Mouse (Mus musculus) inflammation-experienced regulatory T-cells, adult 6 months (primary cell): ENCODE measurements around the gene Atg2a. TPM values are rescaled to one million over a fixed set of nuclear protein-coding genes. Genes with fewer than 3 reads are reported as not detected.

Source experiments
- ATAC-seq: one replicate; pipeline ENCODE4 v1.8.0; 2017
- polyA plus RNA-seq, 3 experiments: library from polyadenylated mRNA; unstranded; fragments of 100-300 nt; shearing (Covaris generic); gene quantifications; one replicate each; pipeline ENCODE4 v1.2.1; 2017

Gene Atg2a
- 10 to 100 TPM in 2 of 3 experiments, 1 to 10 TPM in 1; 8.1 to 12.6 (median 11.5) TPM for polyA plus RNA-seq

DNA sequence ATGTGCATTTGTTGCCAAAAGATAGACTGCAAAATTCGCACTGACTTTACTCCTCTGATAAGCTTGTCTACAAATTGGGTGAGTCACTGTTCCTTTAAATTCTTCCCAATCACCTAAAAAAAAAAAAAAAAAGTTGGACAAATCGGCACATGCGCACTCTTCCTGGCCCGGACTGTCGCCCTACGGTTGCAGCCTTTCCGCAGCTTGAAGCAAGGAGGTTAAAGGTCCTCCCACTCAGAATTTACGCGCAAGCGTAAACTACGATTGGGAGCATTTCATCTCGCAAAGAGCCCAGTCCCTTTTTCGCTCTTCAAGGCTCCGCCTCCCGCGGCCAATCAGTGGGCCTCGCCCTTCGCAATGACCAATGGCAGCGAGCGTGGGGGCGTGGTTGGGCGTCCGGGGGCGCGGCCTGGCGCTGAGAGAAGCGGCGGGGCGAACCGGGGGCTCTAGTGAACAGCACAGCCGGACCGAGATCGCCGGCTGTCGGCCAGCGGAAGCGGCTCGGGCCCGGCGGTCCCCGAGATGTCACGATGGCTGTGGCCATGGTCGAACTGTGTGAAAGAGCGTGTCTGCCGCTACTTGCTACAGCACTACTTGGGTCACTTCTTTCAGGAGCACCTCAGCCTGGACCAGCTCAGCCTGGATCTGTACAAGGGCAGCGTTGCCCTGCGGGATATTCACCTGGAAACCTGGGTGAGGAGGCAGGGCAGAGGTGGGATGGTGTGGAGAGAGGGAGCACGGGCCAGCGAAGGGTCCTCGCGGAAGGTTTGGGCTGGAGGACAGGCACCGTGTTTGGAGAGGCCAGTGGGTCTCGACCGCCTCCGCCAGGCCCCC, at the start of gene Atg2a:
TSS of gene Atg2a (plus strand) at position 395 of the 834 bp plus-strand sequence.
- peak; percentile 90 for ATAC-seq

DNA sequence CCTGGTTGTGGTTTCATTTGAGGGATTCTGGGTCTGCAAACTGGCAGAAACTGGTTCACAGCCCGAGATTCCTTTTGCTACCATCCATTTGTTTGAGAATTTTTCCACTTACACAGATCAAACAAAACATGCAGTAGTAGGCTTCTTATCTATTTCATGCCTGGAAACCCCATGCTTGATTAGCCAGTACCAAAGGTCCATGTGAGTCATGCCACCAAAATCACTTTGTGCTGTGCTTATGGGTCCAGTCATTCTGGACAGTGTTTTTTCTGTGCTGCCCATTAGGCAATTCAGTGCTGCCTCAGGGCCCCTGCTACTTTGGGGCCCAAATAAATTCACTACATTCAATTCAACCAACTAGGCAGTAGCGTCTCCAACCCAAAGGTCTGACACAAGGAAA, 37.2 kb upstream of the Atg2a start:
- no peak for ATAC-seq

- ATAC-seq, result no peak
These were observed 34.8 kb upstream of the Atg2a start for GRCm38 (mm10) chr19:6206716-6207115.

- ATAC-seq, result no peak
These were observed 25.3 kb upstream of the Atg2a start for GRCm38 (mm10) chr19:6216046-6216705.

DNA sequence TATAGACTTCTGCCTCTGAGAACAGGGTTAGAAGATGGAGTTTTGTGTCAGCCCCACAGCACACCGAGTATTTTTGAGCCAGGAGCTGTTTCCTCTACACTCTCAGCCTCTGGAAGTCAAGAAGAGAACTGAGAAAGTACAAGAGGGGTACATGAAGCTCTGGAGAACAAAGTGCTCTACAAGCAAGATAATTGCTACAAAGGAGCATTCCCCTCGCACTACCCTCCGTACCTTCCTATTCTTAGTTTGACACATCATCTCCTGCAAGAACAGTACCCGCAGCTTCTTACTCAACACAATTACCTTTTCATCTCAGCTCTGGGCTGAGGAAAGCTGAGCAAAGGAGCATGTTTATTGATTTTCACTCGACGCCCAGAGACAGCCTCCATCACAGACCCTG, 22.9 kb upstream of the Atg2a start:
- ATAC-seq, result no peak

GRCm38 (mm10) chr19:6226135-6226534, 15.3 kb upstream of the Atg2a start, which contains the start of gene Gpha2:
Gpha2 (plus strand) TSS chr19:6226380.
- no peak for ATAC-seq

DNA sequence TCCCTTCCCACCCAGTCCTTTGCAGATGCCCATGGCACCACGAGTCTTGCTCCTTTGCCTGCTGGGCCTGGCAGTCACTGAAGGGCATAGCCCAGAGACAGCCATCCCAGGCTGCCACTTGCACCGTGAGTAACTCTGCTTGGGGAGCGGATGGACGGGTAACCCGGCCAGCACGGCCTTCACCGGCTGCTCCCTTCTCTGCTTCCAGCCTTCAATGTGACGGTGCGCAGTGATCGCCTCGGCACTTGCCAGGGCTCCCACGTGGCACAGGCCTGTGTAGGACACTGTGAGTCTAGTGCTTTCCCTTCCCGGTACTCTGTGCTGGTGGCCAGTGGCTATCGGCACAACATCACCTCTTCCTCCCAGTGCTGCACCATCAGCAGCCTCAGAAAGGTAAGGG, 14.7 kb upstream of the Atg2a start:
- no peak for ATAC-seq

DNA sequence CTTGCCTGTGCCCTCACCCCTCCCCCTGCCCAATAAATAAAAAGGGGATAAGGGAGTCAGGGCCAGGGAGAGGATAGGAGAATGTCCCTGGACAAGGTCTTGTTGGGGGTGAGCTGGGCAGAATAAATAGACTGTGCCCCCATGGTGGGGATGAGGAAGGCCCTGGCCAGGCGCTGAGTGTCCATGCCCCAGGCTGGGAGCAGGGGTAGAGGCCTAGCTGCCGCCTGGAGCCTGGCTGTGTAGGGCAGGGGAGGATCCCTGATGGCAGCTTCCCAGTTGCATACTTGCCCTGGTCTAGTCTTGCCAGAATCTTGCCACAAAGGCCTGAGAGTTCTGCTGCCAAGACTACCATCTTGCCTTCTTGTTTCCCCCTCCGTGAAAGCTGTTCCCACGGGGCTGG, 13.6 kb upstream of the Atg2a start:
- no peak for ATAC-seq

DNA sequence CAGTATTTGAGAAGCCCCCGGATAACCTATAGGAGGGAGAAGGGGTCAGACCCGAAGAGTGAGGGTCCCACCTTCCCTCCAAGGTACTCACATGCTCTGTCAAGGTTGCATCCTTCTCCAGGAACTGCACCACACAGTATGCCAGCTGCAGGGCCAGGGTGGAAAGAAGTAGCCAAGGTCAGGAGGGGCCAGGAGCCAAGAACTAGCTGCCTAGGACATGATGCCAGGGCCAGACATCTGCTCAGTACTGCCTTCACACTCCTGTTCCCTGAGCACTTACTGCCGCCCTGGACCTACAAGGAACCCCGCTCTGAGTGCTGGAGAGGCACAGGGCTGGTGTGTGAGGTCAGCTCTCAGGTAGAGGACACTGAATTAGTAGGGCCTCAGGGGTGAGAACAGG, 11.1 kb upstream of the Atg2a start:
- no peak for ATAC-seq

- no peak for ATAC-seq
These were observed 10.4 kb upstream of the Atg2a start for GRCm38 (mm10) chr19:6231036-6231435.

- no peak for ATAC-seq
These were observed 7.8 kb upstream of the Atg2a start for GRCm38 (mm10) chr19:6233647-6234046.

DNA sequence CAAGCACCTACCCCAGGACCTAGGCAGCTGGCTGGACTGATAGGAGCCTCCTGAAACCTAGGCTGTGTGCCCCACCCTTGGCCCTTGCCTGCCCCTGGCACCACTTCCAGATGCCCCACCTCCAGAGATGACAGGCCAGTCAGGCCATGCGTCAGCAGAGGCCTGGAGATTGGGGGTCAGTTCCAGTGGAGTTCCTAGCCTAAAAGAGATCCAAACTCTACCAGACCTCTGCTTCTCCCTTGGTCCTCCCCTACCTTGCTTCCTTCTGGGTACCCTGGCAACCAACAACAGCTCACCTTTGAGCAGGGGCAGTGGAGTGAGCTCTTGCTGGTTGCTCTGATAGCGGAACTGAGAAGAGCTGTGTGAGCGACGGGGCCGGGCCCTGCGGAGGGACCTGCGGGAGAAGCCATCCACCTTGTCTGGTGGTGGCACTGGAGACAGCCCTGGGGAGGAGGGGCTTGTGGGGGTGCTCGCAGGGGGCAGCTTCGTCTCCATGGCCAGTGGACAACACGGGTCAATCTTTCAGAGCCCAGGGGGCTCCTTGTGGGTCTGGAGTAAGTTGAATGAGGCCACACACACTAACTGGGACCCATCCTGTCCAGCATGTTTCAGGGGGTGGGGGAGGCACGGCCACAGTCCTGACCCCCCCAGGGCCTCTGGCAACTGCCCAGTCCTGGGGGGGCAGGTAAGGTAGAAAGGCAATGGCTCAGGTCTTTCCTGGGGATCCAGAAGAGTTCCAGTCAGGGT, 7.0 kb upstream of the Atg2a start:
- ATAC-seq, result no peak

DNA sequence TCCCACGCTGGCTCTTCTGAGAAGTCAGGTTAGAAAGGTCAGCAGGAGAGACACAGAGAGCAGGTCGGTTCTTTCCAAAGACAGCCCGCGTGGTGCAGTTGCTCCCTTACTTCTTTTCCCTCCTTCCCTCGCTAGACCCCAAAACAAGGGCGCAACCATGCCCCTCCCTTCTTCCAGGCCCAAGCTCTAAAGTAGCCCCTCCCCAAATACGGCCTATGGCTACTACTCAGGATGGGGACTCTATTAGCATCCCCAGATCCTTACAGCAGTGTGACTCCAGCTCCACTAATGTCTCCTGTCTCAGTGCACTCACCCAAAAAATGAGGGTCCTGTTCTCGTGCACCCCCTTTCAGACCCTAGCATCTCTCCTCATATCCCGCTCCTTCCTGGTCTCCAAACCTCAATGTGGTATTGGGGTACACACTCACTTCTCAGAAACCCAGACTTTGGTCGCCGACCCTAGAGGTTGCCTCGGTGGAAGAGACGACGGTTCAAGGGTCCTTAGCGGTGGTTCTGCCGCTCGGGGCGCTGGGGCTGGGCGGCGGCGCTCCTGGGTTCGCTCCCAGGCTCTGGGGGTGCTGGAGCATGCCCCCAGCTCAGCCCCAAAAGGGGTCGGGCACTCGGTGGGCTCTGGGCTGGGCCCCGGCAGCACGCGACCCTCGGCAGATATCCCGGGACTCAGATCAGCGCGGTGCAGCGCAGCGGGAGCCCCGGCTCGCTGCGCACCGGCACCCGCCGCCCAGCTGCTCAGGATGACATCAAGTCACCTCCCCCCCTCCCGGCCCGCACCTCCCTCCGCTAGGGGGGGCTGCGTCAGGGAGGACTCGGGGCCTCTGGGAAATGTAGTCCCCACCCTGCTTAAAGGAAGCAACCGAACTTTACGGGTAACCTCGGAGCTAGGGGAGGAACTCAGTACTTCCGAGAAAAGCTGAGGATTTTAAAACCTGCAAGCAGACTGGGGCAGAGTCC, 6.1 kb upstream of the Atg2a start, which contains the start of gene Ppp2r5b:
TSS of gene Ppp2r5b (minus strand) at position 789 of the 969 bp plus-strand sequence.
- peak; percentile 90 for ATAC-seq

DNA sequence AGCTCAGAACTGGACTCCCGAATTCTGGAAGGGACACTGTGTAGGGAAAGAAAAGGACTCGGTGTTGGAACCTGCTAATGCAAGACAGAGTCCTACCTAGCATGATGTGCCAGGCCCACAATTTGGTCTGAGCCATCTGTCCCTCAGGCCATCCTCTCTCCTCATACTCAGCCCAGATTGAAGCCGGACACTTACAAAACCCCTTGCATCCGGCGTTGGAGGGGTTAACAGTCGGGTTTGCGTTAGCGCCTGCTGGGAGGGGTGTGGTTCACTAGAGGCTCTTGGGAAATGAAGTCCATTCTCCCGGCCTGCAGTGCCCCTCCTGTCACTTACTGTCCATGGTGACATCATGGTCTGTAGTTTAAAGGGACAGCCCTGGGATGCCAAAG, 5.4 kb upstream of the Atg2a start:
- peak; percentile 85 for ATAC-seq

DNA sequence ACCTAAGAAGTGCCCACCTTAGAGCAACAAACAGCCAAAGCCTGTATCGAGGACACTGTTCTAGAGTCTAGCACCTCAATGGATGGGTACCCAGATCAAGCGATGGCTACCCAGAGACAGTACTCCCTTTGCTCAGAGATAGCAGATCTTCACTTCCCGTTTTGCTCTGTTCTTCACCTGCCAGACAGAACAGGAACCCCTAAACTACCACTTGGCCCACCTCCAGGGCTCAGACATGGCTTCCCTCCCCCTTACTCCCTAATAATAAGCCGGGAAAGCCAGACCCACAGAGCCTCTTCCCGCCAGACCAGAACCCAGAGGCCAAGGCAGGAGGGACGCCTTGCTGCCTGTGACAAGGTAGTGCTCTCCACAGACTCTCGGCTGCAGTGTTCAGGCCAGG, 4.6 kb upstream of the Atg2a start:
- ATAC-seq, result no peak

GRCm38 (mm10) chr19:6238740-6239139, 2.7 kb upstream of the Atg2a start:
- ATAC-seq, result no peak

DNA sequence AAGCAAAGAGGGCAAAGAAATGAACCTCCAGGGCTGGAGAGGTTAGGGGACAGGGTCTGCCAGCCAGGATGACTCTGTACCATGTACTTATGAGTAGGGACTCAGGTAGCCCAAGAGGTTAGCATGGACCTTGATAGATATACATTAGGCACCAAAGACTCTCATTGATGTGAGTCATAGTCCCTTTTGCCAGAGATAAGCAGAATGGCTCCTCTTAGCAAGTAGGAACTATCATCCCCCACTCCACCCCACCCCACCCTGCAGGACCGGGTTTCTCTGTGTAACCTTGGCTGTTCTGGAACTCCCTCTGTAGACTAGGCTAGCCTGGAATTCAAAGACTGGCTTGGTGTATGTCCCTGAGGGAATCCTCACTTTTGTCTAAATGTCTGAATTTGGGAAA, 1.3 kb upstream of the Atg2a start:
- ATAC-seq, result no peak

- no peak for ATAC-seq
These were observed 743 bp upstream of the Atg2a start for GRCm38 (mm10) chr19:6240725-6241124.

DNA sequence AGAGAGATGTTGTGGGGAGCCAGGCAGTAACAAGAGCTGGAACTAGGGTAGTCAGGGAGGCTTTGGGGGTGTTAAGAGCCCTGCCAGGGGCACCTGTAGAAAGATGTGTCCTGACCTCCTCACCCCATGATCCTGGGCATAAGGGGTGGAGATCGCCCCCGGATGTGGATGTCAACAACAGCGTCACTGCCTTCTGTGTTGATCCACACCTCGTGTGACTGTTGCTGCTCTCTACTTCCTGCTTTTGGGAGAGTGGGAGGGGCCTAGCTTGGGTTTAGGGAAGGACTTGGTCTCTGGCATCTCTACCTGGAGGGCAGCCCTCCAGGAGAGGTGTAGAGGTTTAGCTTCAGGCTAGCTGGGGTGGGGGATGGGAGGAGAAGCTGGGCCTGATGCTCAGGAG, 813 bp downstream of the Atg2a start:
- peak; percentile 74 for ATAC-seq

- ATAC-seq, result no peak
These were observed 1.8 kb downstream of the Atg2a start for GRCm38 (mm10) chr19:6243226-6243625.

DNA sequence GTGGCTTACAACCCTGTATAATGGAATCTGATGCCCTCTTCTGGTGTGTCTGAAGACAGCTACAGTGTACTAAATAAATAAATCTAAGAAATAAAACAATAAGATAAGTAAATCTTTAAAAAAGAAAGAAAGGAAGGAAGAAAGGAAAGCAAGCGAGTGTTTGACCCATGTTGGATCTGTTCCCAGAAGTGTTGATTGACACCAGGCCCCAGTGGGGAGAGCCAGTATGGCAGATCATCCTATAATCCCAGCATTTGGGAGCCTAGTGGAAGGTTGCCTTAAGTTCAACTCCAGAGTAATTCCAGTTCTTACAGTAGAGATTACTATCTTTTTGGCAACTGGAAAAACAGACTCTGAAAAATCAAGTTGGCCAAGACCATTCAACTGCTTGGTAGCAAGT, 4.3 kb downstream of the Atg2a start:
- ATAC-seq, result no peak
